Mouse (Mus musculus) limb, embryonic 15.5 days (tissue): ENCODE results near the gene Nucks1. TPM values are rescaled to one million over a fixed set of nuclear protein-coding genes. Genes with fewer than 3 reads are reported as not detected.

Experiments used
- polyA plus RNA-seq: library from polyadenylated mRNA; unstranded; fragments of >200 nt; fragmentation: Nextera tagmentation; extraction: Ambion mirVana; gene quantifications from 2 replicates; pipeline ENCODE4 v1.2.1, GENCODE M21; 2015

Gene Nucks1
- polyA plus RNA-seq, 1 experiment from 2014 or later: 68.4 TPM

Other genes with a start within 250 kb of the Nucks1 start
- 14.0 and 15.0 TPM in 2 replicates for gene Rab7b, start 221.8 kb upstream of the Nucks1 start, polyA plus RNA-seq
- gene Slc26a9, start 166.5 kb upstream of the Nucks1 start, polyA plus RNA-seq: 0.05 and 0.29 TPM in 2 replicates
- gene Pm20d1, start 113.2 kb upstream of the Nucks1 start, polyA plus RNA-seq: 0.24 and 0.29 TPM in 2 replicates
- gene Slc41a1, start 83.0 kb upstream of the Nucks1 start, polyA plus RNA-seq: 16.4 and 18.8 TPM in 2 replicates
- 29.8 and 30.1 TPM in 2 replicates for gene Rab29, start 43.3 kb upstream of the Nucks1 start, polyA plus RNA-seq
- 13.9 and 14.2 TPM in 2 replicates for gene Slc45a3, start 52.4 kb downstream of the Nucks1 start, polyA plus RNA-seq
- 24.3 and 24.4 TPM in 2 replicates for gene Elk4, start 97.1 kb downstream of the Nucks1 start, polyA plus RNA-seq
- gene Mfsd4a, start 157.5 kb downstream of the Nucks1 start, polyA plus RNA-seq: 11.7 and 14.7 TPM in 2 replicates
- 1.4 and 2.7 TPM in 2 replicates for gene Cdk18, start 229.2 kb downstream of the Nucks1 start, polyA plus RNA-seq